Mouse (Mus musculus) cortical plate, adult 2 months (tissue): ENCODE results near the gene Clp1.

Experiments
- CTCF ChIP-seq: fragments of 200-500 bp; IDR thresholded peaks from 2 replicates; pipeline ENCODE4 v1.5.1; 2011; ENCODE audit warnings: mild to moderate bottlenecking, control low read depth, low read length; ENCODE audit not compliant: insufficient read depth; ENCODE audit errors: extremely low read depth
- POLR2A ChIP-seq: fragments of 200-500 bp; IDR thresholded peaks from 2 replicates; pipeline ENCODE4 v1.6.1; 2011; ENCODE audit warnings: mild to moderate bottlenecking, low read length, control low read depth; ENCODE audit not compliant: insufficient read depth; ENCODE audit errors: extremely low read depth

GRCm38 (mm10) chr2:84772454-84772853, 45.3 kb upstream of the Clp1 start:
- TF ChIP-seq CTCF (no peak), POLR2A (no peak)
